Mouse (Mus musculus) layer of hippocampus, postnatal 10 days (tissue): ENCODE results near the gene Ugt2b37. TPM values are rescaled to one million over a fixed set of nuclear protein-coding genes. Genes with fewer than 3 reads are reported as not detected.
"Not testable (repeated sequence)": the region's sequence is repeated elsewhere in the genome, so short reads cannot be mapped to it uniquely, and the experiment has no call there.

ENCODE experiments used
- DNase-seq, 2 experiments: peaks; one replicate each; pipeline ENCODE4 v3.0.0; 2021; ENCODE audit warnings: low spot score in 2 of 2
- long read RNA-seq: library from polyadenylated mRNA; stranded (forward); transcript quantifications from one replicate; pipeline ENCODE4 v2.0.0, GENCODE M21; 2023
- total RNA-seq, 2 experiments: library from RNA; stranded (reverse); gene quantifications; 2 replicates each; pipeline ENCODE4 v1.2.3; 2021

The Ugt2b37 gene
- not detected for total RNA-seq
- long read RNA-seq = 0 reads

DNA sequence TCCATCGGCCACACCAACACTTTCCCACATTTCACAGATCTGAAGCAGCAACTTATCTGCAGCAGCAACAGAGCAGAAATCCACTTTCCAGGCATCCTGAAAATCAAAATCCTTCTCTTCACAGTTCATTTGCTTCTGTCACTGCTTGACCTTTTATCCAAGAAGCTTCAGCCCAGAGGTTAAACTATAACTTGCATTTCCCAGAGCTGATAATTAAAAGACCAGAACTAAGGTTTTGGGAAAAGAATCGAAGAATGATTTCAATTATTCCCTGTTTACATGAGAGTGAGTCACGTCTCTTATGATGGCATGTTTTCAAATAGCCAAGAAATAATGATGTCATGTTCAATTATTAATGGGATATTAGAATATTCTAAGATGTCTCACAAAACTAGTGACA lies at the start of gene Ugt2b37:
Gene Ugt2b37, minus strand, starts transcription at position 129 of the 400 bp plus-strand sequence.
- not testable (repeated sequence) for DNase-seq

DNA sequence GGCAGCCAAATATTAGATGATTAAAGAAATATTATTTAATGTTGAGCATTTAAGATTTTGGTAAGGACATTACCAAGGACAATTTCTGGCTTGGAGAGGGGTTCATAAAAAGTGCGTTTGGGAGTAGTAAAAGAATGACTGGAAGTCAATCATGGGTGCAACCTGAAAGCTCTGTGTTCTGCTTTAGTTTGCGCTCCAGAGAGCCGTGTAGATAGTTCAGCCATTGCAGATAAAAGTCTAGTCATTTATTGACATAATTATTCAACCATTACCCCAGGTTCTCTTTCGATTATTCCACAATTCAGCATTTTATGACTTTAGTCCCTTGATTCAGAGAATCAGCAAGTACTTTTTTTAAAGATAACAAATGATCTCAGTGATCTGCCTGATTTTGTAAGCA lies 31.6 kb upstream of the Ugt2b37 start:
- DNase-seq = not testable (repeated sequence)

DNA sequence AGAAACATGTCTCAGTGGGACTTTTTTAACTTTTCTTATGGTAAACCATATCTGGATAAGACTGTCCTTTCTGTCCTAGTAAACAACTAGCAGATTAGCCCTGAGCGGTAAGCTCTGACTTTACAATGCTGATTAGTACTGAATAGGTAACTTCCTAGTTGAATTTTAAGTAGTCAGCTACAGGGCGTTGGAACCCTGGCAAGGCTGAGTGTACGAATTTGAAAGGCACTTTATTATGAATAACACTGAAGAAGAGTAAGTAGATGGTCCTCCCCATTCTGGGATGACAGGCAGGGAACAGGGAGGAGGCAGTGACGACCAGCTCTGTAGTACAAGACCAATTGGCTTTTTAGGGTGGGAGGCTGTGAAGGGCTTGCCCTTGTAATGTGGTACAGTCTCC lies 21.4 kb upstream of the Ugt2b37 start:
- DNase-seq = not testable (repeated sequence)

DNA sequence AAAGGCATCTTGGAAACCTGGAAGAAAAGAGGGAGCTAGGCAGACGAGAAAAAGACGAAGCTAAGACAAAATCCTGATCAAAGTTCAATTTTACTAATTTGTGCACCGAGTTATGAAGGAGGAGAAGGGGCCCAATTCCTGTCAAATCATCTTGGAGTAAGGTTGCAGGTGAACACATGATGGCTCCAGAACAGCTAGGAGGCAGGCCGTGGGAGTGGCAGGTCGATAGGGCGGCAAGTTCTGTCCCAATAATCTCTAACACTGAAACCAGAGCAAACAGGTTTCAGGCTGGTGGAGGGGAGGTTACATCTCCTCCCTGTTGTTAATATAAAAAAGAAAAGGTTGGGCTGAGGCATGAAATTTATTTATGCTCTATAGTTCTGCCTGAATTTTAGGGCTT lies 21.0 kb upstream of the Ugt2b37 start:
- no peak for DNase-seq

DNA sequence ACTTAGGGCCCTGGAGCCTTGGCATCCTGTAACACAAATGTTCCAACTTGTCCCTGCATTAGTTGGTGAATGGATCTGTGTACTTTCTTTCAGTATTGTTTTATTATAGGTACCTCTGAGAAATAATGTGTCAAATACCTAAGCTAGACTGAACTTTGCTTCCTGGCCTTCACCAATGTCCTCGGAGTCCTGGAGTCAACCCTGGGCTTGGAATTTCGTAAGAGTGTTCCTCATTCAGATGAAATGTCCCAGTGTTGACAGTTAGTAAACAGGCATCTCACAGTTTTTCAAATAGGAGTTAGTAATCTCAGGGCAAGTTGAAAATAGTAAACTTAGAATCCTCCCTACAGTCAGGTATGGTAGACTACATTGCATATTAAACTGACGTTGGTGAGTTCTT lies 1.2 kb upstream of the Ugt2b37 start:
- DNase-seq = no peak

DNA sequence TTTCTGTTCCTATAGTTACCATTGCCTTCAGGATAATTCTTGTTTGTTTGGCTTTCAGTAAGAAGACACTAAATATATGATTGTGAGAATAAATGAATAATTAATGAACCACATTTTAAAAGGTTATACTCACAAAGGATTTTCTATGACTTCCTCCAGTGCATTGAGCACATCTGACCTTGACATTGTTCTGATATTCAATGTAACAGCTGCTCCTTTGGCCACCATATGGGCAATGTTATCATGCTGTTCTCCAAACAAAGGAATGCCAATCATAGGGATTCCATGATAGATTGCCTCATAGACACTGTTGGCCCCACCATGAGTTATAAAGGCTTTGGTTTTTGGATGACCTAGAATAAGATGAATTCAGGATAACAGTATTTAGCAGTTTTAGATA lies 12.5 kb downstream of the Ugt2b37 start:
- DNase-seq = not testable (repeated sequence)

DNA sequence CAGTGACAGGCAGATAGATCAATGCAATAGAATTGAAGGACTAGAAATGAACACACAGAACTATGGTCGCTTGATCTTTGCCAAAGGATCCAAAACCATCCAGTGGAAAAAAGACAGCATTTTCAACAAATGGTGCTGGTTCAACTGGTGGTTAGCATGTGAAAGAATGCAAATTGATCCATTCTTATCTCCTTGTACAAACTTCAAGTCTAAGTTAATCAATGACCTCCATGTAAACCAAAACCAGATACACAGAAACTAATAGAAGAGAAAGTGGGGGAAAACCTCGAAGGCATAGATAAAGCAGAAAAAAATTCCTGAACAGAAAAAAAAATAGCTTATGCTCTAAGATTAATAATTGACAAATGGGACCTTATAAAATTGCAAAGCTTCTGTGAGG lies 58.2 kb downstream of the Ugt2b37 start:
- not testable (repeated sequence) for DNase-seq

Other genes starting within 250 kb of the Ugt2b37 start
- not detected for gene Ugt2b36, start 162.2 kb downstream of the Ugt2b37 start, total RNA-seq
- not detected for gene Ugt2b5, start 114.5 kb downstream of the Ugt2b37 start, total RNA-seq
- under 1 TPM; 0.25 to 0.27 TPM for gene Ugt2a3, start 82.4 kb upstream of the Ugt2b37 start, total RNA-seq
- gene Ugt2b38, start 169.4 kb upstream of the Ugt2b37 start, total RNA-seq = not detected
- gene Ugt2a2, start 227.5 kb upstream of the Ugt2b37 start, total RNA-seq = not detected
- not detected for gene Gm43638, start 232.0 kb upstream of the Ugt2b37 start, total RNA-seq
- gene Ugt2a1, start 236.1 kb upstream of the Ugt2b37 start, total RNA-seq = not detected